Mouse (Mus musculus) ZHBTc4 (cell line): ENCODE measurements at regions not wholly inside any gene's neighbourhood (a gene's known extent, or its start where the extent isn't known, plus 50 kb on each side); places are given as distances from the start of the nearest gene placed in this dataset.

ENCODE experiments used
- DNase-seq: peaks from one replicate; pipeline ENCODE4 v3.0.0-alpha.2; 2011; ENCODE audit warnings: low read depth, low spot score

- peak; percentile 96 for DNase-seq
These were observed 613.3 kb upstream of the Ywhaq start for GRCm38 (mm10) chr12:22030717-22031116.

DNA sequence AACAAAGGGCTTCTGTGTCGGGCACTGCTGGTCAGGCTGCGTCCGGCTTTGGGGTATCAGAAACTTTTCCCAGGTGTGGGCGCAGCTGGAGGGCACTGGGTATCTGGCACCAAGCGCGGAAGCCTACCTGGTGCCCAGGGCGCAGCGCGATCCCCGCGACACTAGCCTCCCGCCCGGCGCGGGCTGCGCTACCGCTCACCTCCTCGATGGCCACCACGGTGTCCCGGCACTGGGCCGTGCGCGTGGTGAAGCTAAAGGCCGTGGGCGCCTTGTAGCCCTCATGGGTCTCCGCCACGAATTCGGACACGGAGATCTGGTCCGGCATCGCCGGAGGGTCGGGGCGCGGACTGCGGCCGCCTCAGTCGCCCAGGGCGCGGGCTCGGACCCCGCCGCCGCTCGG is 612.8 kb upstream of the Ywhaq start:
- peak; percentile 37 for DNase-seq
